Mouse (Mus musculus): ENCODE results near the gene Tmem82.

The Tmem82 gene

GRCm38 (mm10) chr4:141614946-141615345 is 3.5 kb downstream of the Tmem82 start:
- in situ Hi-C loops (cut with MboI, MseI), result loop anchor here (10.0 kb wide), 2 partner anchors 230 to 930 kb away; partner anchors contain the start of gene Ctrc

GRCm38 (mm10) chr4:141609538-141609937 is 8.9 kb downstream of the Tmem82 start:
- in situ Hi-C loops (cut with MboI, MseI), result no loop called here

DNA sequence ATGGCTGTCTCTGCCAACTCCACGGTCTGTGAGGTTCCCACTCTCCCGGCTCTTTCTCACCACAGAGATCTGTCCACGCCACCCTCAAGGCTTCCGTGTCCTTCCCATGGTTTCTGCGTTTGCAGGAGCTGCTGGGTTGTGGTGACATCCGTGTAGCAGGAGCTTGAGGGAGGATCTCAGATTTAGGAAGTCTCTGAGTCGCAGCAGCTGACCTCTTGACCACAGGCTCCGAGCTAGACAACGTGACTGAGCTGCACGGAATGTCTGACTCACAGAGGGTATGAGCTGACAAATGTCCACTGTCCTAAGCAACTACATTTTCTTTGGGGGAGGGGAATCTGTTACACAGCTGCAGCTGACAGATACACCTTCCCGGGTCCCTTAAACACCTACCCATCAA is 12.6 kb downstream of the Tmem82 start, which contains the start of gene Fblim1:
Gene Fblim1, minus strand, starts transcription at position 236 of the 400 bp plus-strand sequence.
- in situ Hi-C loops (cut with MboI, MseI), result no loop called here

DNA sequence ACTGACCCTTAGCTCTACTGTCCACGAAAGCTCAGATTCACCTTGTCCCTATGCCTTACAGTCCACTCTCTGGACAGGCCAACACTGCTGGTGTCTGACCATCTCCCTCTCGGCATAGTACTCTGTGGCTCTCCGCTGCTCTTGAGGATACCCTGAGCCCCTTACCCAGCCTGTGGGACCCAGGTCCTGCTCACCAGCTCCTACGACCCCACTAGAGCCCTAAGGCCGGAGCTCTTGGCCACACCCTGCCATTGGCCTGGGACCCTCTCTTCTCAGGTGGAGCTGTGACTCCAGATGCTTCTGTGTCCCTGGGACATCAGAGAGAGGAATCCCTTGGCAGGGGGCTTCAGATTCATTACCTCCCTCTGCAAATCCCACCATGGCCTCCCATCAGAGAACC is 13.0 kb downstream of the Tmem82 start:
- in situ Hi-C loops (cut with MboI, MseI), result no loop called here

DNA sequence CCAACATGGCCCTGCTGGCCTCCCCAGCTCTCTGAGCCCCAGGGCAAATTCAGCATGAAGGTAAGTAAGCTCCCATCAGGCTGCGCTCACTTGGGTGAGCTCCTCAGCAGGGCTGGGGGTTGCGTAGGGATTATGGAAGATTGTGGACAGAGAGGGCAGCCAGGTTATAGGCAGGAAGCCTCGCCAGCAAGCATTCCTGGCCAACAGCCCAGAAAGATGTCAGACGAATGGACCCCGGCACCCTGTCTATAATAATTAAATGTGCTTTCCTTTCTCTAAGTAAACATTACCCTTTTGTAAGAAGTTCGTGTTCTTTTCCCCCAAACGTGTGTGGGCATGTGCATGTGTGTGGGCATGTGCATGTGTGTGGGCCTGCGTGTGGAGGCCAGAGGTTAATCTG is 13.9 kb downstream of the Tmem82 start:
- in situ Hi-C loops (cut with MboI, MseI), result no loop called here

DNA sequence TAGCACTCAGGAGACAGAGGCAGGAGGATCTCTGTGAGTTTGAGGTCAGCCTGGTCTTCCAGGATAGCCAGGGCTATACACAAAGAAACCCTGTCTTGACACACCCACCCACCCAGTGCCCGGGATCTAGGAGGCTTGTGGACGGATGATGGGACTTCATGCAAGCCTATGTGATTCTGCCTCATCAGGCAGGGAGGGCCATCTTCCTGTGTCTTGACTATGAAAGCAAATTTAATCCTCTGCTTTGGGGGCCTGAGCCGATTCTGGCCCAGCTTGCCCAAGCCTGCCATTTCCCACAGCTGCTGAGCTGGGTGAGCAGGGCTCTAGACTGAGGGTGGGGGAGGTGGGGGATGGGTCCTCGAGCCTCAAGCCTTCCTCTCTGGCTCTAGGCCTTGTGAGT is 14.5 kb downstream of the Tmem82 start:
- in situ Hi-C loops (cut with MboI, MseI), result no loop called here

- in situ Hi-C loops (cut with MboI, MseI), result no loop called here
Measured at GRCm38 (mm10) chr4:141602523-141603223, 15.8 kb downstream of the Tmem82 start.

- in situ Hi-C loops (cut with MboI, MseI), result no loop called here
Measured at GRCm38 (mm10) chr4:141601148-141601862, 17.1 kb downstream of the Tmem82 start.

DNA sequence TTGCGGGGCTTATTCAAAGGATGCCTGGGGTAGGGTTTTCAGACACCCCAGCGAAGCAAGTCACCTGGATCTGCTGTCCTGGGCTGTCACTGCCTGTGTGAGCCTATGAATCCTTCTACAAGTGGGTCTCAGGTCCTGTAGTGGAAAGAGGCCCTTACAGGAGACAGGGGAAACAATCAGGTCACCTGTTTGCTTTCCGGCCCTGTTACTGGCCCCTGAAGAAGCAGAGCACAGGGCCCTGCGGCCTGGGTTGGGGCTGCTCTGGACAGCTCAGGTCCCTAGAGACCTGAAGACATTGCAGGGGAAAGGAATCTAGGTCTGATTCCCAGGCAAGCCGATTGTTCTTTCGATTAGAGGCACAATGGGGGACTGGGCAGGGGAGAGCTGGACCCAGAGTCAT is 18.1 kb downstream of the Tmem82 start:
- in situ Hi-C loops (cut with MboI, MseI), result no loop called here

- in situ Hi-C loops (cut with MboI, MseI), result no loop called here
Measured at GRCm38 (mm10) chr4:141599251-141600141, 18.9 kb downstream of the Tmem82 start.

GRCm38 (mm10) chr4:141598894-141599250 is 19.6 kb downstream of the Tmem82 start:
- in situ Hi-C loops (cut with MboI, MseI), result no loop called here

- in situ Hi-C loops (cut with MboI, MseI), result no loop called here
Measured at GRCm38 (mm10) chr4:141598199-141598893, 20.1 kb downstream of the Tmem82 start.

- in situ Hi-C loops (cut with MboI, MseI), result no loop called here
Measured at GRCm38 (mm10) chr4:141596700-141597328, 21.6 kb downstream of the Tmem82 start.

- in situ Hi-C loops (cut with MboI, MseI), result no loop called here
Measured at GRCm38 (mm10) chr4:141595605-141596268, 22.7 kb downstream of the Tmem82 start.

GRCm38 (mm10) chr4:141595138-141595537 is 23.3 kb downstream of the Tmem82 start:
- in situ Hi-C loops (cut with MboI, MseI), result no loop called here

GRCm38 (mm10) chr4:141591547-141591946 is 26.9 kb downstream of the Tmem82 start:
- in situ Hi-C loops (cut with MboI, MseI), result no loop called here

DNA sequence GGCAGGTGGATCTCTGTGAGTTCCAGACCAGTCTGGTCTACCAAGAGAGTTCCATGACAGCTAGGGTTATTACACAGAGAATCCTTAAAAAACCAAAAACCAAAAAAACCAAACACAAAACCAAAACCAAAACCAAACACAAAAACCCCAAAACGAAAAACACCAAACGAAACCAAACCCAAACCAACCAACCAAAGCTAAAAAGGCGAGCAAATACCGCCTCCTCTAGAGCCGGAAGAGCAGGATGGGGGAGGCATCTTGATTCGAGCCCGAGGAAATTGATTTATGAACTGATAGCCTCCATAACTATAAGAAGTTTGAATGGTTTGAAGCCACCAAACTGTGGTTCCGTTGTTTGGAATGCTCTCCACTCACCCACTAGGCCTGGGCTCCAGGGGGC is 34.5 kb downstream of the Tmem82 start:
- in situ Hi-C loops (cut with MboI, MseI), result no loop called here

- in situ Hi-C loops (cut with MboI, MseI), result no loop called here
Measured at GRCm38 (mm10) chr4:141581051-141581450, 37.4 kb downstream of the Tmem82 start.

GRCm38 (mm10) chr4:141578833-141579232 is 39.6 kb downstream of the Tmem82 start:
- in situ Hi-C loops (cut with MboI, MseI), result no loop called here

GRCm38 (mm10) chr4:141576877-141577276 is 41.6 kb downstream of the Tmem82 start:
- in situ Hi-C loops (cut with MboI, MseI), result no loop called here

Data from T-helper 1 cell (primary cell).